Mouse (Mus musculus) midbrain, embryonic 14.5 days (tissue): ENCODE measurements at regions not wholly inside any gene's neighbourhood (a gene's known extent, or its start where the extent isn't known, plus 50 kb on each side); places are given as distances from the start of the nearest gene placed in this dataset.

Experiments
- ATAC-seq: fragments of 200-750 bp; cut with Nextera tagmentation; 2 replicates; pipeline ENCODE4 v1.8.0; 2017; ENCODE audit warnings: moderate number of reproducible peaks, moderate library complexity; ENCODE audit not compliant: low FRiP score, low TSS enrichment
- DNase-seq: peaks from one replicate; pipeline ENCODE4 v3.0.0-alpha.2; 2015
- H3K27ac ChIP-seq: fragments of 300-500 bp; sonication (generic); replicated peaks from 2 replicates; pipeline ENCODE4 v1.5.1; 2014; ENCODE audit warnings: mild to moderate bottlenecking, low read depth, low read length, moderate library complexity
- H3K27me3 ChIP-seq: fragments of 300-500 bp; sonication (generic); 2 replicates; pipeline ENCODE4 v1.6.1; 2014; ENCODE audit warnings: low read length, control low read depth, mixed read lengths; ENCODE audit not compliant: control insufficient read depth, insufficient read depth
- H3K36me3 ChIP-seq: fragments of 300-500 bp; sonication (generic); 2 replicates; pipeline ENCODE4 v1.6.1; 2014; ENCODE audit warnings: low read length, control low read depth; ENCODE audit not compliant: control insufficient read depth, insufficient read depth
- H3K4me1 ChIP-seq: fragments of 300-500 bp; sonication (generic); 2 replicates; pipeline ENCODE4 v1.6.1; 2014; ENCODE audit warnings: mild to moderate bottlenecking, antibody characterized with exemption, low read length, control low read depth; ENCODE audit not compliant: control insufficient read depth, insufficient read depth
- H3K4me2 ChIP-seq: fragments of 300-500 bp; sonication (generic); 2 replicates; pipeline ENCODE4 v1.6.1; 2014; ENCODE audit warnings: mild to moderate bottlenecking, low read length, moderate library complexity
- H3K4me3 ChIP-seq: fragments of 300-500 bp; sonication (generic); replicated peaks from 2 replicates; pipeline ENCODE4 v1.5.1; 2014; ENCODE audit warnings: low read depth, low read length
- H3K9ac ChIP-seq: fragments of 300-500 bp; sonication (generic); replicated peaks from 2 replicates; pipeline ENCODE4 v1.6.1; 2014; ENCODE audit warnings: mild to moderate bottlenecking, low read length, moderate library complexity
- H3K9me3 ChIP-seq: fragments of 300-500 bp; sonication (generic); 2 replicates; pipeline ENCODE4 v1.6.1; 2016; ENCODE audit warnings: low read length, control low read depth, mixed read lengths; ENCODE audit not compliant: control insufficient read depth
- WGBS: fragments of 180-500 bp; shearing (Covaris S2); extraction: QIAGEN DNeasy Blood & Tissue Kit; methylation state at CpG from one replicate; pipeline ENCODE4 v1.1.7; 2014; 5-methylcytosine and 5-hydroxymethylcytosine counted together

- DNase-seq (peak; percentile 59), ATAC-seq (no peak)
- no peaks in the 10 kb centered on the region for H3K27me3 ChIP-seq
- no peaks in the 10 kb centered on the region for H3K4me1 ChIP-seq
- no peaks in the 10 kb centered on the region for H3K9me3 ChIP-seq
- no peak overlapping the region for H3K4me3 ChIP-seq
- H3K4me2 ChIP-seq, result no peak overlapping the region
- no peaks in the 10 kb centered on the region for H3K36me3 ChIP-seq
- H3K27ac ChIP-seq, result no peak overlapping the region
- WGBS, result 16% methylated on average over 1 of the region's 1 CpGs
- H3K9ac ChIP-seq, result no peak overlapping the region
Measured at GRCm38 (mm10) chr7:138137934-138138333, 259.6 kb downstream of the Tcerg1l start.

- no peak overlapping the region for H3K27ac ChIP-seq
- H3K9me3 ChIP-seq, result no peaks in the 10 kb centered on the region
- no peak for ATAC-seq
- 85% methylated on average over 5 of the region's 5 CpGs for WGBS
- no peak overlapping the region for H3K9ac ChIP-seq
- H3K36me3 ChIP-seq, result no peaks in the 10 kb centered on the region
- no peak overlapping the region for H3K4me2 ChIP-seq
- DNase-seq, result no peak
- H3K4me3 ChIP-seq, result no peak overlapping the region
- H3K27me3 ChIP-seq, result no peaks in the 10 kb centered on the region
- no peaks in the 10 kb centered on the region for H3K4me1 ChIP-seq
Measured at GRCm38 (mm10) chr7:138139766-138140165, 257.8 kb downstream of the Tcerg1l start.

- Histone ChIP-seq H3K27ac (no peak overlapping the region), H3K4me2 (no peak overlapping the region), H3K9me3 (no peaks in the 10 kb centered on the region), H3K4me3 (no peak overlapping the region), H3K4me1 (no peaks in the 10 kb centered on the region), H3K27me3 (no peaks in the 10 kb centered on the region), H3K36me3 (no peaks in the 10 kb centered on the region), H3K9ac (no peak overlapping the region)
- DNase-seq (no peak), ATAC-seq (no peak)
- WGBS, result 91% methylated on average over 2 of the region's 2 CpGs
Measured at GRCm38 (mm10) chr7:138149496-138149895, 248.0 kb downstream of the Tcerg1l start.

GRCm38 (mm10) chr7:138153455-138154167 lies 243.9 kb downstream of the Tcerg1l start:
- Histone ChIP-seq H3K9me3 (no peaks in the 10 kb centered on the region), H3K4me3 (no peak overlapping the region), H3K9ac (no peak overlapping the region), H3K36me3 (no peaks in the 10 kb centered on the region), H3K27me3 (no peaks in the 10 kb centered on the region), H3K4me1 (no peaks in the 10 kb centered on the region), H3K27ac (no peak overlapping the region), H3K4me2 (no peak overlapping the region)
- no peak for ATAC-seq
- WGBS, result 25% methylated on average over 4 of the region's 4 CpGs
- DNase-seq, result peak; percentile 62
